Mouse (Mus musculus) myocyte (in vitro differentiated cells): ENCODE data around the gene Cep164.

Experiments
- CEBPB ChIP-seq: IDR thresholded peaks from 2 replicates; pipeline ENCODE4 v1.6.1; 2011; ENCODE audit warnings: mild to moderate bottlenecking, moderate library complexity; ENCODE audit not compliant: poor library complexity, insufficient read depth, severe bottlenecking
- MYOD1 ChIP-seq, 3 experiments: IDR thresholded peaks; one replicate each; pipeline ENCODE4 v1.6.1; 2011; ENCODE audit warnings: control low read depth in 2 of 3, low read depth in 2 of 3, mild to moderate bottlenecking in 2 of 3, moderate library complexity in 1 of 3; ENCODE audit not compliant: insufficient read length in 2 of 3, control insufficient read depth in 1 of 3
- POLR2A ChIP-seq: IDR thresholded peaks from one replicate; pipeline ENCODE4 v1.6.1; 2011; ENCODE audit warnings: low read depth, mild to moderate bottlenecking, control low read depth, moderate library complexity; ENCODE audit not compliant: insufficient read length
- POLR2AphosphoS2 ChIP-seq: IDR thresholded peaks from one replicate; pipeline ENCODE4 v1.6.1; 2011; ENCODE audit warnings: low read depth, control low read depth; ENCODE audit not compliant: insufficient read length
- TCF3 ChIP-seq: IDR thresholded peaks from one replicate; pipeline ENCODE4 v1.6.1; 2011; ENCODE audit warnings: low read depth, control low read depth; ENCODE audit not compliant: insufficient read length

GRCm38 (mm10) chr9:45745451-45745850 lies 83.0 kb downstream of the Cep164 start:
- TF ChIP-seq CEBPB (no peak), POLR2A (no peak), MYOD1 (IDR thresholded peaks at IDR 0.05; ENCODE audit: control insufficient read depth in 1 of 3, insufficient read length in 2 of 3, low read depth in 2 of 3) (no peak), POLR2AphosphoS2 (no peak), TCF3 (no peak)
